Mouse (Mus musculus) thymus, adult 2 months (tissue): ENCODE measurements around the gene Lrpap1. TPM values are rescaled to one million over a fixed set of nuclear protein-coding genes. Genes with fewer than 3 reads are reported as not detected.
A peak's percentile ranks its signal among the peaks of the same experiment; 100 is the strongest.

Source experiments
- DNase-seq: peaks from one replicate; pipeline ENCODE4 v3.0.0; 2021
- H3K27ac ChIP-seq: fragments of 200-500 bp; 2 replicates; pipeline ENCODE4 v1.5.1; 2012; ENCODE audit warnings: low read length, control low read depth; ENCODE audit not compliant: control insufficient read depth, insufficient read depth
- H3K27me3 ChIP-seq: fragments of 200-500 bp; 2 replicates; pipeline ENCODE4 v1.6.1; 2012; ENCODE audit warnings: mild to moderate bottlenecking, low read length, moderate library complexity, mixed read lengths; ENCODE audit not compliant: control insufficient read depth, insufficient read depth
- H3K36me3 ChIP-seq: fragments of 200-500 bp; 2 replicates; pipeline ENCODE4 v1.6.1; 2012; ENCODE audit warnings: mild to moderate bottlenecking, low read length, moderate library complexity; ENCODE audit not compliant: control insufficient read depth, insufficient read depth
- H3K4me1 ChIP-seq: fragments of 200-500 bp; replicated peaks from 2 replicates; pipeline ENCODE4 v1.6.1; 2012; ENCODE audit warnings: low read length; ENCODE audit not compliant: control insufficient read depth, insufficient read depth
- H3K4me3 ChIP-seq: fragments of 200-500 bp; 2 replicates; pipeline ENCODE4 v1.5.1; 2012; ENCODE audit warnings: mild to moderate bottlenecking, low read length, control low read depth, moderate library complexity; ENCODE audit not compliant: control insufficient read depth, insufficient read depth
- CTCF ChIP-seq: fragments of 200-500 bp; IDR thresholded peaks from 2 replicates; pipeline ENCODE4 v1.5.1; 2012; ENCODE audit warnings: mild to moderate bottlenecking, control low read depth, low read length, moderate library complexity, borderline replicate concordance; ENCODE audit not compliant: control insufficient read depth, poor library complexity, insufficient read depth; ENCODE audit errors: extremely low read depth
- POLR2A ChIP-seq: fragments of 200-500 bp; IDR thresholded peaks from 2 replicates; pipeline ENCODE4 v1.6.1; 2012; ENCODE audit warnings: mild to moderate bottlenecking, low read length, control low read depth, moderate library complexity; ENCODE audit not compliant: control insufficient read depth, poor library complexity, insufficient read depth; ENCODE audit errors: extremely low read depth
- WGBS: fragments of 180-500 bp; shearing (Covaris S2); methylation state at CpG from one replicate; pipeline ENCODE4 v1.1.7; 2018; 5-methylcytosine and 5-hydroxymethylcytosine counted together
- polyA plus RNA-seq: library from polyadenylated mRNA; depleted of rRNA; stranded (reverse); fragments of >200 nt; gene quantifications from 2 replicates; pipeline ENCODE4 v1.2.3, GENCODE M21; 2012; rRNA removed

Lrpap1 gene
- polyA plus RNA-seq, 1 experiment, result 24.4 TPM

- no peaks in the 10 kb centered on the region for H3K27me3 ChIP-seq
- H3K4me3 ChIP-seq, result no peak overlapping the region
- H3K4me1 ChIP-seq, result no peaks in the 10 kb centered on the region
- 76% methylated on average over 5 of the region's 5 CpGs for WGBS
- TF ChIP-seq CTCF (no peak), POLR2A (no peak)
- no peak for DNase-seq
- H3K27ac ChIP-seq, result no peak overlapping the region
- H3K36me3 ChIP-seq, result no peaks in the 10 kb centered on the region
These were observed 55.0 kb downstream of the Lrpap1 start for GRCm38 (mm10) chr5:35050541-35050940.

GRCm38 (mm10) chr5:35043110-35043451 lies 62.5 kb downstream of the Lrpap1 start:
- no peak overlapping the region for H3K27ac ChIP-seq
- no peaks in the 10 kb centered on the region for H3K27me3 ChIP-seq
- DNase-seq, result peak; percentile 78
- H3K4me3 ChIP-seq, result no peak overlapping the region
- TF ChIP-seq CTCF (0 out of 2 replicates have a peak, but pooled peaks have one; percentile 10), POLR2A (no peak)
- WGBS, result 0% methylated on average over 1 of the region's 1 CpGs
- H3K4me1 ChIP-seq, result peaks cover 13% of the 10 kb centered on the region
- no peaks in the 10 kb centered on the region for H3K36me3 ChIP-seq

- Histone ChIP-seq H3K4me1 (peaks cover 17% of the 10 kb centered on the region), H3K27ac (no peak overlapping the region), H3K36me3 (no peaks in the 10 kb centered on the region), H3K4me3 (peak overlapping the region; percentile 12; the same call in 1 of the 2 replicates), H3K27me3 (no peaks in the 10 kb centered on the region)
- TF ChIP-seq POLR2A (no peak), CTCF (no peak)
- peak; percentile 59 for DNase-seq
- 7% methylated on average over 10 of the region's 10 CpGs for WGBS
These were observed 63.0 kb downstream of the Lrpap1 start for GRCm38 (mm10) chr5:35042431-35043109.

Other genes with a start within 250 kb of the Lrpap1 start
- 3.9 and 6.5 TPM in 2 replicates for gene Msantd1, start 197.8 kb downstream of the Lrpap1 start, polyA plus RNA-seq
- 50.7 and 51.7 TPM in 2 replicates for gene Rgs12, start 156.3 kb downstream of the Lrpap1 start, polyA plus RNA-seq
- 5.7 and 6.5 TPM in 2 replicates for gene Hgfac, start 64.3 kb downstream of the Lrpap1 start, polyA plus RNA-seq
- 0.45 and 2.0 TPM in 2 replicates for gene Dok7, start 49.0 kb downstream of the Lrpap1 start, polyA plus RNA-seq
- gene Adra2c, start 172.6 kb upstream of the Lrpap1 start, polyA plus RNA-seq, result 0.11 and 0.12 TPM in 2 replicates